Mouse (Mus musculus): ENCODE measurements at regions not wholly inside any gene's neighbourhood (a gene's known extent, or its start where the extent isn't known, plus 50 kb on each side); places are given as distances from the start of the nearest gene placed in this dataset.

- Histone ChIP-seq H3K9me3 (replicated peaks) (no peaks in the 10 kb centered on the region), H3K4me3 (ENCODE audit: low read depth, low read length) (no peak overlapping the region), H3K36me3 (replicated peaks) (no peaks in the 10 kb centered on the region), H3K4me1 (ENCODE audit: insufficient read depth, low read depth, low read length) (no peaks in the 10 kb centered on the region), H3K27me3 (ENCODE audit: insufficient read depth, low read length) (no peaks in the 10 kb centered on the region)
- ATAC-seq (ENCODE audit: extremely low read depth, insufficient number of reproducible peaks, low FRiP score, poor library complexity, severe bottlenecking) (no peak), DNase-seq (ENCODE audit: low spot score) (no peak)
- TF ChIP-seq TAL1 (conservative IDR thresholded peaks at IDR 0.05; ENCODE audit: low read depth, low read length) (no peak), GATA1 (IDR thresholded peaks at IDR 0.05; ENCODE audit: borderline replicate concordance, low read length) (no peak), POLR2AphosphoS5 (IDR thresholded peaks at IDR 0.05; ENCODE audit: insufficient replicate concordance, low read depth, low read length) (no peak), GATA2 (IDR thresholded peaks at IDR 0.05; ENCODE audit: borderline replicate concordance, low read depth, low read length) (no peak), CTCF (IDR thresholded peaks at IDR 0.05; ENCODE audit: low read depth, low read length) (no peak)
These were observed 455.8 kb upstream of the N6amt1 start for GRCm38 (mm10) chr16:86897967-86898710.

- no peaks in the 10 kb centered on the region for H3K4me1 ChIP-seq (ENCODE audit: insufficient read depth, low read depth, low read length)
- H3K9me3 ChIP-seq (replicated peaks) = no peaks in the 10 kb centered on the region
- no peak for DNase-seq (ENCODE audit: low spot score)
- H3K4me3 ChIP-seq (ENCODE audit: low read depth, low read length) = no peak overlapping the region
- TF ChIP-seq GATA2 (IDR thresholded peaks at IDR 0.05; ENCODE audit: borderline replicate concordance, low read depth, low read length) (no peak), GATA1 (IDR thresholded peaks at IDR 0.05; ENCODE audit: borderline replicate concordance, low read length) (no peak)
- no peaks in the 10 kb centered on the region for H3K36me3 ChIP-seq (replicated peaks)
- ATAC-seq (ENCODE audit: extremely low read depth, insufficient number of reproducible peaks, low FRiP score, poor library complexity, severe bottlenecking) = no peak
- H3K27me3 ChIP-seq (ENCODE audit: insufficient read depth, low read length) = no peaks in the 10 kb centered on the region
These were observed 459.0 kb upstream of the N6amt1 start for GRCm38 (mm10) chr16:86894982-86895381.

- Histone ChIP-seq H3K36me3 (replicated peaks) (no peaks in the 10 kb centered on the region), H3K9me3 (replicated peaks) (no peaks in the 10 kb centered on the region), H3K4me3 (ENCODE audit: low read depth, low read length) (no peak overlapping the region), H3K4me1 (ENCODE audit: insufficient read depth, low read depth, low read length) (no peaks in the 10 kb centered on the region), H3K27me3 (ENCODE audit: insufficient read depth, low read length) (no peaks in the 10 kb centered on the region)
- TF ChIP-seq CTCF (IDR thresholded peaks at IDR 0.05; ENCODE audit: low read depth, low read length) = no peak
- TF ChIP-seq GATA2 (IDR thresholded peaks at IDR 0.05; ENCODE audit: borderline replicate concordance, low read depth, low read length) = no peak
- TF ChIP-seq GATA1 (IDR thresholded peaks at IDR 0.05; ENCODE audit: borderline replicate concordance, low read length) = no peak
- no peak for TF ChIP-seq TAL1 (conservative IDR thresholded peaks at IDR 0.05; ENCODE audit: low read depth, low read length)
- TF ChIP-seq POLR2AphosphoS5 (IDR thresholded peaks at IDR 0.05; ENCODE audit: insufficient replicate concordance, low read depth, low read length) = no peak
- ATAC-seq (ENCODE audit: extremely low read depth, insufficient number of reproducible peaks, low FRiP score, poor library complexity, severe bottlenecking) (no peak), DNase-seq (ENCODE audit: low spot score) (no peak)
These were observed 459.7 kb upstream of the N6amt1 start for GRCm38 (mm10) chr16:86894333-86894732.

DNA sequence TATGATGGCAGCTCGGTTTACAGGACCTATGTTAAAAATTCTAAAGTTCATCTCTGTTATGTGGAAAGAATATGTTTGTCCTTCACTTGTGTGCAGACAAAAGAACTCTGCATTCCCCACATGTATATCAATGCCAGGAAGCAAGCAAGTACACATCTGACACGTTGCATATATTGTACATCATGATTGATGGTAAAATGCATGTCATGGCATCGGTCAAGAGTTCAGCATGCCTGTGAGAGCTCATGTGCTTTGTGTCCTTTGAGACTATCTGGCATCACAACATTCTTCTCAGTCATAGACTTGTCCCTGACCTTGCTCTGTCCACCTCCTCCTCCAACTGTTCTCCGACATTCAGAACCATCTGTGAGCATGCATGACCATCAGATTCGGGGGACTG is 465.6 kb upstream of the N6amt1 start:
- Histone ChIP-seq H3K4me3 (ENCODE audit: low read depth, low read length) (no peak overlapping the region), H3K27me3 (ENCODE audit: insufficient read depth, low read length) (no peaks in the 10 kb centered on the region), H3K36me3 (replicated peaks) (no peaks in the 10 kb centered on the region), H3K4me1 (ENCODE audit: insufficient read depth, low read depth, low read length) (no peaks in the 10 kb centered on the region), H3K9me3 (replicated peaks) (0 out of 2 replicates have a peak, but pooled peaks cover 2% of the 10 kb centered on the region)
- DNase-seq (ENCODE audit: low spot score) = no peak
- no peak for ATAC-seq (ENCODE audit: extremely low read depth, insufficient number of reproducible peaks, low FRiP score, poor library complexity, severe bottlenecking)
- TF ChIP-seq CTCF (IDR thresholded peaks at IDR 0.05; ENCODE audit: low read depth, low read length) = no peak
- TF ChIP-seq TAL1 (conservative IDR thresholded peaks at IDR 0.05; ENCODE audit: low read depth, low read length) = no peak

DNA sequence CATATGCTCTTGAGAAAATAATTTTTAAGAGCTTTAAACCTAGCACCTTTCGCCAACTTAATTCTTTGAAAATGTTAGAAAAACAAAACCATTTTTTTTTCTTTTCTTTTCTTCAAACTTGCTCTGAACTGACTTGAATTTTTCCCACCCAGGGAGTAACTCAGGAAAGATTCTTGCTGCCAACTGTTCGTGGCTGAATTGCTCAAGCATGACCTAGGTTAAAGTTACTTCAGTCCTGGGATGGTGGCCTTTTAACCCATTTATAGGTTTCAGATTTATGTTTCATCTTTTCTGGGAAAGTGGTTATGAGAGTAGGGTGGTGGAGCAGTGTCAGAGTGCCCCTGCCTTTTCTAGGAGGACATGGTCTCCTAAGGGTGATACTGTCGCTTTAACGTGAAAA is 466.4 kb upstream of the N6amt1 start:
- H3K4me3 ChIP-seq (ENCODE audit: low read depth, low read length) = no peak overlapping the region
- TF ChIP-seq POLR2AphosphoS5 (IDR thresholded peaks at IDR 0.05; ENCODE audit: insufficient replicate concordance, low read depth, low read length) (no peak), CTCF (IDR thresholded peaks at IDR 0.05; ENCODE audit: low read depth, low read length) (no peak), TAL1 (conservative IDR thresholded peaks at IDR 0.05; ENCODE audit: low read depth, low read length) (no peak)
- H3K36me3 ChIP-seq (replicated peaks) = no peaks in the 10 kb centered on the region
- H3K27me3 ChIP-seq (ENCODE audit: insufficient read depth, low read length) = no peaks in the 10 kb centered on the region
- no peak for ATAC-seq (ENCODE audit: extremely low read depth, insufficient number of reproducible peaks, low FRiP score, poor library complexity, severe bottlenecking)
- DNase-seq (ENCODE audit: low spot score) = no peak
- H3K9me3 ChIP-seq (replicated peaks) = 0 out of 2 replicates have a peak, but pooled peaks cover 2% of the 10 kb centered on the region
- no peaks in the 10 kb centered on the region for H3K4me1 ChIP-seq (ENCODE audit: insufficient read depth, low read depth, low read length)

GRCm38 (mm10) chr16:86883862-86884261 is 470.1 kb upstream of the N6amt1 start:
- Histone ChIP-seq H3K4me3 (ENCODE audit: low read depth, low read length) (no peak overlapping the region), H3K4me1 (ENCODE audit: insufficient read depth, low read depth, low read length) (no peaks in the 10 kb centered on the region), H3K36me3 (replicated peaks) (no peaks in the 10 kb centered on the region), H3K27me3 (ENCODE audit: insufficient read depth, low read length) (no peaks in the 10 kb centered on the region), H3K9me3 (replicated peaks) (0 out of 2 replicates have a peak, but pooled peaks cover 2% of the 10 kb centered on the region)
- TF ChIP-seq CTCF (IDR thresholded peaks at IDR 0.05; ENCODE audit: low read depth, low read length) = no peak
- no peak for TF ChIP-seq POLR2AphosphoS5 (IDR thresholded peaks at IDR 0.05; ENCODE audit: insufficient replicate concordance, low read depth, low read length)
- TF ChIP-seq GATA2 (IDR thresholded peaks at IDR 0.05; ENCODE audit: borderline replicate concordance, low read depth, low read length) = no peak
- no peak for TF ChIP-seq TAL1 (conservative IDR thresholded peaks at IDR 0.05; ENCODE audit: low read depth, low read length)
- no peak for TF ChIP-seq GATA1 (IDR thresholded peaks at IDR 0.05; ENCODE audit: borderline replicate concordance, low read length)
- no peak for ATAC-seq (ENCODE audit: extremely low read depth, insufficient number of reproducible peaks, low FRiP score, poor library complexity, severe bottlenecking)
- DNase-seq (ENCODE audit: low spot score) = no peak

DNA sequence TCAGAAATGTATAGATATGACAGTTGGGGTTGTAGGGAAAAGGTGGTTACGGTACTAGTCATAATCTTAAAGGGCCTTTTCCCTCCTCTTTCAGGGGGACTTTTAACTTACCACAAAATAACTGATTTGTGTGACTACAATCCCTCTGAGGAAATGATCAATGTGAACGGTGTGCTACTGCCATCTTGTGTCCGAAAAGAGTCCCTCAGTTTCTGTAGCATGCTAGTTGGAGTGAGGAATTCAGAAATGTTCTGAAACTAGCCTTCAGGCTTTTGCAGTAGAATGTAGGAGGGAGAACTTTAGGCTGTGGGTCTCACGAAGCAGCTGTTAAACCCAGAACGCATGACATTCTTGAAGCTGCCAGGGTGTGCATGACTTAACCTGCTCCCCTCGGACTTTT is 471.5 kb upstream of the N6amt1 start:
- DNase-seq (ENCODE audit: low spot score) = no peak
- TF ChIP-seq CTCF (IDR thresholded peaks at IDR 0.05; ENCODE audit: low read depth, low read length) (no peak), POLR2AphosphoS5 (IDR thresholded peaks at IDR 0.05; ENCODE audit: insufficient replicate concordance, low read depth, low read length) (no peak), GATA1 (IDR thresholded peaks at IDR 0.05; ENCODE audit: borderline replicate concordance, low read length) (no peak), GATA2 (IDR thresholded peaks at IDR 0.05; ENCODE audit: borderline replicate concordance, low read depth, low read length) (no peak), TAL1 (conservative IDR thresholded peaks at IDR 0.05; ENCODE audit: low read depth, low read length) (no peak)
- ATAC-seq (ENCODE audit: extremely low read depth, insufficient number of reproducible peaks, low FRiP score, poor library complexity, severe bottlenecking) = no peak
- Histone ChIP-seq H3K27me3 (ENCODE audit: insufficient read depth, low read length) (no peaks in the 10 kb centered on the region), H3K4me1 (ENCODE audit: insufficient read depth, low read depth, low read length) (no peaks in the 10 kb centered on the region), H3K9me3 (replicated peaks) (0 out of 2 replicates have a peak, but pooled peaks cover 2% of the 10 kb centered on the region), H3K36me3 (replicated peaks) (no peaks in the 10 kb centered on the region), H3K4me3 (ENCODE audit: low read depth, low read length) (no peak overlapping the region)

All from G1E (cell line).